Mouse (Mus musculus): Measurements from ENCODE around the gene BC030500.

Gene BC030500

GRCm38 (mm10) chr8:58911677-58912076 lies at the start of gene BC030500:
TSS of gene BC030500 (plus strand) at chr8:58911755.
- DNase-seq (ENCODE audit: low read depth, low spot score), result no peak

DNA sequence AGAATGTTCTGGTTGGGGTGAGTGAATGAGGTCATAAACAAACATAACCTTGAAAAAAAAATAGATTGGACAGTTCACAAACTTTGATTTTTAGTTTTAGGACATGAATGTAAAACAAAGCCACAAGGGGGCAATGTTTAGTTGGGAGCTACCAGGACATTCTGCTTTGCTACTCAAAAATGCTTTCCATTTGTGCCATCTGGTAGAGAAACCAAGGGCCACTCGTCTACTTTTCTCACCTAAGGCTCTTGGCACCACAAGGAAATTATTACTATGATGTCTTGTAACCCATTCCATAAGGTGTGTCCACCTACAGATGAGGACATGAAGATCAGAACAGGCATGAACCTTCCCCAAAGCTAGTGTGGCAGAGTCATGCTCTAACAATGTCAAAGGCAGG lies 25.1 kb upstream of the BC030500 start:
- DNase-seq (ENCODE audit: low read depth, low spot score), result no peak

DNA sequence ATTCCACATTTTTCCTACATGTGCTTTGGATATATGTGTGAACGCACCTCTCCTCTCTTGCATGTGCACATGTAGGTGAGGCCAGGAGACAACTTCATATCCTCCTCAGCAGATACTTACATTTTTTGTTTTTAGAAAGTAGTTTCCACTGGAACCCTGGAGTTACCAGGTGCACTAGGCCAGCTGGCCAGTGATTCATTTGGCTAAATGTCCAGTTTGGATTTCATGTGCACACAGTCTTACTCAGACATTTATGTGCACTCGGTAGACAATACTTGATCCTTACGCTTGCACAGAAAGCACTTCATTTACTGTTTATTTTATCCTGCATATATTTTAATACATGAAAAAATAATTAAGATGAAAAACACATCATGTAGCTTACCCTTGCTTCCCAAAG lies 21.0 kb upstream of the BC030500 start:
- no peak for DNase-seq (ENCODE audit: low read depth, low spot score)

DNA sequence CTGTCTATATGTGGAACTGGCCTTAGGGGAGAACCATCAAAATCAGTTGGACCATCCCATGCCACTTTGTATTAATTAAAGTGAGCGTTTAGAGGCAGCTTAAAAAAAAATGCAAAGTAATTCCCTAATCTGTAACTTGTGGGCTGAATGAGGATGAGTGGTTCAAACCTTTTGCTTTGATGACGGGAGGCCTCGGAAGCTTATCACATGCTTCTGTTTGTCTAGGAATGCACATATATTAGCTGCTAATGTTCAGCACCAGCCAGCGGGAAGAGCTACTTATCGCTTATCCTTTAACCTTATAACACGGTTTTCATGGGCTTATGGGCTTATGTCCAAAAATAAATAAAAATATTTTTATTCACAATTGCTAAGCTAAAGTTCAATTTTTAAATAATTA lies 15.6 kb upstream of the BC030500 start:
- DNase-seq (ENCODE audit: low read depth, low spot score), result no peak

- no peak for DNase-seq (ENCODE audit: low read depth, low spot score)
These were observed 7.1 kb upstream of the BC030500 start for GRCm38 (mm10) chr8:58904465-58904864.

GRCm38 (mm10) chr8:58912196-58912839 lies 763 bp downstream of the BC030500 start, which contains the start of gene Galntl6:
TSS of gene Galntl6 (minus strand) at chr8:58912640.
- no peak for DNase-seq (ENCODE audit: low read depth, low spot score)

GRCm38 (mm10) chr8:58912840-58913639 lies 1.5 kb downstream of the BC030500 start:
- DNase-seq (ENCODE audit: low read depth, low spot score), result no peak

DNA sequence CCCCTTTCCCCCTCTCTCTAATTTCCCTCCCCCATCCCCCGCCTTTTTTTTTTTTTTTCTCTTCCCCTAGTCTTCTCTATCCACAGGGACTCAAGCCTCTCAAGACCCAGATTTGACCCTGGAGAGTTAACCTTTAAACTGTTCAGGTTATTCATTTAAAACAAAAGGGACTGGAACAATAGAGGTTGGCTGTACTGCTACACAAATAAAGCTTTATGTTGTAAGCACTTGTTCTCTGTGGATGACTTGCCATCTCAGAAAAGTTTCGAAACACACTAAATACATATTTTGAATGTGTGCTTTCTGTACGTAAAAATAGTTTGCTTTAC lies 2.0 kb downstream of the BC030500 start:
- DNase-seq (ENCODE audit: low read depth, low spot score), result no peak

- no peak for DNase-seq (ENCODE audit: low read depth, low spot score)
These were observed 3.6 kb downstream of the BC030500 start for GRCm38 (mm10) chr8:58915142-58915541.

GRCm38 (mm10) chr8:58931066-58931465 lies 19.5 kb downstream of the BC030500 start:
- DNase-seq (ENCODE audit: low read depth, low spot score), result no peak

DNA sequence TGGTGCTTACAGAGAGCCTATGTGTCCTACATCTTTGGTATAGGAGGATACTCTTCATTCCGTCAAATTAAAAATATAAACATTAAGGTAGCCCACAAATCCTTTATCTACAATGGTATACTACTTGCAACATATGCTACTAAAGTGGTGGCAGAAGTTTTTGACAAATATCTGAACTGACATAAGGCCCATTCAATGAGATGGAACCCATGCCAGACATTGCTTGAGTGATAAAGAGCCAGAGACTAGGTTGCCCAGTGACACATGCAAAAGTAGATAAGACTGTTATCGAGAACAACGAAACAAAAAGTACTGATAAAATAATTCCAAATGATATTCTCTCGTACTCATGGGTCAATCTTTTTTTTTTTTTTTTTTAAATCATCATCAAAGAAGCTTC lies 32.2 kb downstream of the BC030500 start:
- no peak for DNase-seq (ENCODE audit: low read depth, low spot score)

- no peak for DNase-seq (ENCODE audit: low read depth, low spot score)
These were observed 45.7 kb downstream of the BC030500 start for GRCm38 (mm10) chr8:58957195-58957739.

All from skeletal muscle tissue, adult 2 months (tissue).